Mouse (Mus musculus) bone marrow, adult 2 months (tissue): Measurements from ENCODE around the gene Sertad3.

ENCODE experiments used
- CTCF ChIP-seq: fragments of 200-500 bp; IDR thresholded peaks from 2 replicates; pipeline ENCODE4 v1.5.1; 2011; ENCODE audit warnings: low read length, control low read depth; ENCODE audit not compliant: control insufficient read depth, insufficient read depth
- POLR2A ChIP-seq: fragments of 200-500 bp; IDR thresholded peaks from 2 replicates; pipeline ENCODE4 v1.6.1; 2011; ENCODE audit warnings: low read depth, mild to moderate bottlenecking, control low read depth, low read length, borderline replicate concordance; ENCODE audit not compliant: control insufficient read depth

- TF ChIP-seq POLR2A (no peak), CTCF (no peak)
These were observed 16.6 kb downstream of the Sertad3 start for GRCm38 (mm10) chr7:27490227-27490542.
